Mouse (Mus musculus) CH12.LX (cell line): ENCODE results near the gene Stx12. TPM values are rescaled to one million over a fixed set of nuclear protein-coding genes. Genes with fewer than 3 reads are reported as not detected.

ENCODE experiments used
- DNase-seq: peaks from one replicate; pipeline ENCODE4 v3.0.0-alpha.2; 2013; ENCODE audit errors: extremely low read depth
- H3K27ac ChIP-seq: 2 replicates; pipeline ENCODE4 v1.5.1; 2012; ENCODE audit warnings: low read depth, mild to moderate bottlenecking, control low read depth, moderate library complexity; ENCODE audit not compliant: insufficient read depth
- H3K27me3 ChIP-seq: replicated peaks from 2 replicates; pipeline ENCODE3; 2012; ENCODE audit warnings: inconsistent platforms
- H3K36me3 ChIP-seq, 2 experiments: replicated peaks in 1 of 2; 2 replicates each; pipeline versions ENCODE3 to v1.6.1; 2012; ENCODE audit warnings: inconsistent platforms in 1 of 2, low read length in 1 of 2, mild to moderate bottlenecking in 1 of 2, mixed read lengths in 1 of 2, moderate library complexity in 1 of 2; ENCODE audit not compliant: control insufficient read depth in 1 of 2, insufficient read depth in 1 of 2
- H3K4me1 ChIP-seq, 2 experiments: 2 replicates each; pipeline ENCODE4 v1.6.1; 2012; ENCODE audit warnings: inconsistent platforms in 1 of 2, moderate library complexity in 1 of 2; ENCODE audit not compliant: insufficient read depth in 2 of 2, control insufficient read depth in 1 of 2
- H3K4me2 ChIP-seq: 2 replicates; pipeline ENCODE4 v1.6.1; 2012; ENCODE audit warnings: low read depth, mild to moderate bottlenecking, control low read depth; ENCODE audit not compliant: poor library complexity, insufficient read depth, severe bottlenecking
- H3K4me3 ChIP-seq, 3 experiments: fragments of 150-350 bp in 1 of 3; sonication (generic) in 1 of 3; replicated peaks in 1 of 3; 2 replicates each; pipeline versions ENCODE3 to v1.5.1; 2011 to 2012; ENCODE audit warnings: low read depth in 2 of 3, low read length in 2 of 3, mild to moderate bottlenecking in 2 of 3, moderate library complexity in 2 of 3, control low read depth in 1 of 3, improper control_type of control experiment in 1 of 3, inconsistent platforms in 1 of 3, mixed read lengths in 1 of 3; ENCODE audit not compliant: poor library complexity in 1 of 3
- H3K79me2 ChIP-seq: replicated peaks from 2 replicates; pipeline ENCODE4 v1.6.1; 2012; ENCODE audit warnings: mild to moderate bottlenecking, moderate library complexity; ENCODE audit not compliant: control insufficient read depth, poor library complexity, insufficient read depth, severe bottlenecking; ENCODE audit errors: extremely low read depth
- H3K9ac ChIP-seq: 2 replicates; pipeline ENCODE4 v1.6.1; 2012; ENCODE audit warnings: low read depth, mild to moderate bottlenecking, control low read depth, moderate library complexity; ENCODE audit not compliant: insufficient read depth
- H3K9me3 ChIP-seq: replicated peaks from 2 replicates; pipeline ENCODE3; 2012; ENCODE audit warnings: low read length, inconsistent platforms, mixed read lengths
- BHLHE40 ChIP-seq: IDR thresholded peaks from 2 replicates; pipeline ENCODE4 v1.6.1; 2011; ENCODE audit warnings: mild to moderate bottlenecking, low read depth, low read length, improper control_type of control experiment
- CHD2 ChIP-seq: IDR thresholded peaks from 2 replicates; pipeline ENCODE4 v1.6.1; 2011; ENCODE audit warnings: low read length, improper control_type of control experiment
- E2F4 ChIP-seq: IDR thresholded peaks from 2 replicates; pipeline ENCODE4 v1.6.1; 2011; ENCODE audit warnings: low read depth, low read length, improper control_type of control experiment; ENCODE audit not compliant: insufficient replicate concordance
- HCFC1 ChIP-seq: IDR thresholded peaks from 2 replicates; pipeline ENCODE4 v1.6.1; 2012; ENCODE audit warnings: low read depth, mild to moderate bottlenecking, inconsistent platforms, low read length, improper control_type of control experiment
- IRF4 ChIP-seq: IDR thresholded peaks from 2 replicates; pipeline ENCODE4 v1.6.1; 2014; ENCODE audit warnings: low read depth, mild to moderate bottlenecking, inconsistent platforms, low read length, improper control_type of control experiment
- MAFK ChIP-seq: IDR thresholded peaks from 2 replicates; pipeline ENCODE4 v1.6.1; 2011; ENCODE audit warnings: low read length, improper control_type of control experiment; ENCODE audit not compliant: insufficient replicate concordance
- MAX ChIP-seq: IDR thresholded peaks from 2 replicates; pipeline ENCODE4 v1.6.1; 2011; ENCODE audit warnings: low read length, improper control_type of control experiment
- MYC ChIP-seq: IDR thresholded peaks from 2 replicates; pipeline ENCODE4 v1.6.1; 2011; ENCODE audit warnings: low read depth, mild to moderate bottlenecking, improper control_type of control experiment, low read length
- PAX5 ChIP-seq: IDR thresholded peaks from 2 replicates; pipeline ENCODE4 v1.6.1; 2012; ENCODE audit warnings: low read length, inconsistent platforms, mixed read lengths
- RAD21 ChIP-seq: IDR thresholded peaks from 2 replicates; pipeline ENCODE4 v1.6.1; 2011; ENCODE audit warnings: low read depth, mild to moderate bottlenecking, low read length, improper control_type of control experiment, moderate library complexity
- SIN3A ChIP-seq: IDR thresholded peaks from 2 replicates; pipeline ENCODE4 v1.6.1; 2012; ENCODE audit warnings: low read length, improper control_type of control experiment, inconsistent platforms
- TBP ChIP-seq: conservative IDR thresholded peaks from 2 replicates; pipeline ENCODE4 v1.6.1; 2011; ENCODE audit warnings: low read depth, low read length, improper control_type of control experiment
- TCF12 ChIP-seq: IDR thresholded peaks from 2 replicates; pipeline ENCODE4 v1.6.1; 2014; ENCODE audit warnings: low read depth, mild to moderate bottlenecking, inconsistent platforms, low read length, improper control_type of control experiment
- UBTF ChIP-seq: IDR thresholded peaks from 2 replicates; pipeline ENCODE4 v1.6.1; 2012; ENCODE audit warnings: low read depth, mild to moderate bottlenecking, inconsistent platforms, low read length, improper control_type of control experiment, moderate library complexity
- USF1 ChIP-seq: IDR thresholded peaks from 2 replicates; pipeline ENCODE4 v1.6.1; 2014; ENCODE audit warnings: low read depth, mild to moderate bottlenecking, inconsistent platforms, low read length, improper control_type of control experiment
- USF2 ChIP-seq: conservative IDR thresholded peaks from 2 replicates; pipeline ENCODE4 v1.6.1; 2011; ENCODE audit warnings: low read depth, low read length, improper control_type of control experiment
- ZC3H11A ChIP-seq: IDR thresholded peaks from 2 replicates; pipeline ENCODE4 v1.6.1; 2012; ENCODE audit warnings: low read depth, mild to moderate bottlenecking, inconsistent platforms, low read length, improper control_type of control experiment
- dilution Hi-C: fragments of 300-500 bp; cut with MboI; formaldehyde crosslinking; loops from 2 replicates; pipeline ENCODE4 v1.14.3; 2020; ENCODE audit warnings: low sequenced_read_pairs; ENCODE audit not compliant: extremely low pct_unique_long_range_greater_than_20kb, extremely low pct_ligation_motif_present
- in situ Hi-C: fragments of 300-500 bp; cut with MboI; formaldehyde crosslinking; loops from 3 replicates; pipeline ENCODE4 v1.14.3; 2019; ENCODE audit warnings: low sequenced_read_pairs, low pct_ligation_motif_present, low pct_unique_long_range_greater_than_20kb, mixed read lengths
- polyA plus RNA-seq: library from polyadenylated mRNA; unstranded; fragments of >175 nt; gene quantifications from 2 replicates; pipeline ENCODE4 v1.2.1, GENCODE M21; 2012; ENCODE audit warnings: low read depth; ENCODE audit not compliant: insufficient read length
- total RNA-seq, 2 experiments: library from RNA; depleted of rRNA; stranded (reverse); fragments of 300-350 nt in 1 of 2; fragments of >200 nt in 1 of 2; gene quantifications; 2 replicates each; pipeline ENCODE4 v1.2.3; 2012 to 2014

The Stx12 gene
- total and polyA plus RNA-seq, 3 experiments = 14.5 to 17.3 (median 15.7) TPM

GRCm38 (mm10) chr4:132874363-132875097 lies 9.8 kb downstream of the Stx12 start:
- TF ChIP-seq TBP (no peak), RAD21 (no peak), MYC (no peak), E2F4 (no peak), BHLHE40 (no peak), IRF4 (no peak), SIN3A (no peak), PAX5 (no peak), USF1 (no peak), ZC3H11A (no peak), HCFC1 (no peak), UBTF (no peak), USF2 (no peak), MAX (no peak), CHD2 (no peak)
- H3K27me3 ChIP-seq = no peaks in the 10 kb centered on the region
- in situ Hi-C loops = no loop called here
- peaks cover 0 to 2% of the 10 kb centered on the region in 2 experiments; a peak in 1 of 4 replicates for H3K4me1 ChIP-seq
- no peak overlapping the region for H3K4me2 ChIP-seq
- H3K9me3 ChIP-seq = no peaks in the 10 kb centered on the region
- peaks cover 10% of the 10 kb centered on the region for H3K79me2 ChIP-seq
- no peak overlapping the region for H3K9ac ChIP-seq
- H3K27ac ChIP-seq = no peak overlapping the region
- dilution Hi-C loops = no loop called here
- DNase-seq = no peak
- H3K4me3 ChIP-seq = no peak overlapping the region
- H3K36me3 ChIP-seq = peaks cover 23 to 71% of the 10 kb centered on the region in 2 experiments

GRCm38 (mm10) chr4:132873481-132874362 lies 10.6 kb downstream of the Stx12 start:
- Histone ChIP-seq H3K9me3 (no peaks in the 10 kb centered on the region), H3K4me2 (no peak overlapping the region), H3K9ac (no peak overlapping the region), H3K4me3 (no peak overlapping the region), H3K27ac (no peak overlapping the region), H3K4me1 (no peaks in the 10 kb centered on the region), H3K79me2 (peaks cover 10% of the 10 kb centered on the region), H3K36me3 (peaks cover 25 to 76% of the 10 kb centered on the region in 2 experiments), H3K27me3 (no peaks in the 10 kb centered on the region)
- in situ Hi-C loops (no loop called here), dilution Hi-C loops (no loop called here)
- TF ChIP-seq CHD2 (no peak), MAFK (no peak), TCF12 (no peak)
- DNase-seq = no peak
